Mouse (Mus musculus): ENCODE measurements around the gene Scfd1.

DNA sequence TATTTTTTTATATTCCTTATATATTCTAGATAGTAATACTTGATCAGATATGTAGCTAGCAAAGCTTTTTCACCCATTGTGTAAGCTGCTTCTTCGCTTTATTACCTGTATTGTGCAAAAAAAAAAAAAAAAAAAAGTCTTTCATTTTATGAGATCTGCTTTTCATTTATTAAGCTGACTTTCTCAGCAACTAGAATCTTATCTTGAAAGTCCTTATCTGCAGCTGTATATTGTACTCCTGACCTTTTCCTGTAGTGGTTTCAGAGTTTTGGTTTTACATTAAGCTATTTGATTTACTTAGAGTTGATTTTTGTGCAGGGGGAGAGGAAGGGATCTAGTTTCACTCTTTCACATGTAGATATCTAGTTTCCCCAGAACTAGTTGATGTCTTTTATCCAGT lies 40.3 kb upstream of the Scfd1 start:
- no peak for TF ChIP-seq CTCF (IDR thresholded peaks at IDR 0.05; ENCODE audit: control insufficient read depth, insufficient read depth, insufficient replicate concordance, low read depth, low read length)
- TF ChIP-seq POLR2A (IDR thresholded peaks at IDR 0.05; ENCODE audit: control insufficient read depth, low read depth, low read length): no peak

Data from testis, adult 2 months (tissue).